Mouse (Mus musculus) megakaryocyte, embryonic 14.5 days (primary cell): ENCODE data around the gene 1700037H04Rik. TPM values are rescaled to one million over a fixed set of nuclear protein-coding genes. Genes with fewer than 3 reads are reported as not detected.
A peak's percentile ranks its signal among the peaks of the same experiment; 100 is the strongest.
"Not testable (repeated sequence)": the region's sequence is repeated elsewhere in the genome, so short reads cannot be mapped to it uniquely, and the experiment has no call there.

Experiments
- H3K27me3 ChIP-seq: replicated peaks from 2 replicates; pipeline ENCODE3; 2012; ENCODE audit warnings: inconsistent platforms
- H3K36me3 ChIP-seq: replicated peaks from 2 replicates; pipeline ENCODE3; 2012; ENCODE audit warnings: low read length, inconsistent platforms, mixed read lengths
- H3K4me1 ChIP-seq: 2 replicates; pipeline ENCODE4 v1.6.1; 2012; ENCODE audit warnings: inconsistent platforms
- H3K4me3 ChIP-seq: replicated peaks from 2 replicates; pipeline ENCODE3; 2012; ENCODE audit warnings: moderate library complexity, mild to moderate bottlenecking, inconsistent platforms
- H3K9me3 ChIP-seq: 2 replicates; pipeline ENCODE4 v1.6.1; 2012; ENCODE audit warnings: inconsistent platforms
- FLI1 ChIP-seq: IDR thresholded peaks from 2 replicates; pipeline ENCODE4 v1.6.1; 2012; ENCODE audit warnings: low read length, inconsistent platforms, mixed read lengths
- GATA1 ChIP-seq: IDR thresholded peaks from 3 replicates; pipeline ENCODE4 v1.6.1; 2012; ENCODE audit warnings: mixed read lengths, low read length, inconsistent platforms, borderline replicate concordance
- polyA plus RNA-seq: library from polyadenylated mRNA; stranded (reverse); fragments of >175 nt; gene quantifications from 2 replicates; pipeline ENCODE4 v1.2.3, GENCODE M21; 2012; ENCODE audit warnings: low replicate concordance; ENCODE audit not compliant: insufficient read depth

1700037H04Rik gene
- polyA plus RNA-seq, 1 experiment: 322 TPM

DNA sequence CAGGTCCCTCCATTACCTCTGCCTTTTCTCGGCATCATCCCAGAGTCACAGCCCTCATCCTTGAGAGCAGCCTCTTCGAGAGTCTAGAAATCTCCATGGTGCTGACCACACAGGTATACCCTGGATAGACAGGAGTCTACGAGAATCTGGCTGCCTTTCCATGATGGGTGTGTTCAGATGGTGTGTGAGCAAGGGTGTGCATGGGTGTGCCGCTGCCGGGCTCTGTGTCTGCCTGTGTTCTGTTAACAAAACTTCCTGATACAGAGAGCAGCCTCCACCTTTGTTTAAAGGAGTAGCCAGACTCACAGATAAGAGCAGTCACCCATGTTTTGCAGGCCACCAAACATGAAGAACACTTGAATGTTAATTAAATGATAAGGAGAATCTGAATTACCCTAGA, 30.0 kb downstream of the 1700037H04Rik start:
- Histone ChIP-seq H3K4me3 (no peak overlapping the region), H3K27me3 (peaks cover 45% of the 10 kb centered on the region), H3K4me1 (peaks cover 61% of the 10 kb centered on the region), H3K9me3 (no peaks in the 10 kb centered on the region), H3K36me3 (peaks cover 4% of the 10 kb centered on the region)
- TF ChIP-seq GATA1 (no peak), FLI1 (no peak)

DNA sequence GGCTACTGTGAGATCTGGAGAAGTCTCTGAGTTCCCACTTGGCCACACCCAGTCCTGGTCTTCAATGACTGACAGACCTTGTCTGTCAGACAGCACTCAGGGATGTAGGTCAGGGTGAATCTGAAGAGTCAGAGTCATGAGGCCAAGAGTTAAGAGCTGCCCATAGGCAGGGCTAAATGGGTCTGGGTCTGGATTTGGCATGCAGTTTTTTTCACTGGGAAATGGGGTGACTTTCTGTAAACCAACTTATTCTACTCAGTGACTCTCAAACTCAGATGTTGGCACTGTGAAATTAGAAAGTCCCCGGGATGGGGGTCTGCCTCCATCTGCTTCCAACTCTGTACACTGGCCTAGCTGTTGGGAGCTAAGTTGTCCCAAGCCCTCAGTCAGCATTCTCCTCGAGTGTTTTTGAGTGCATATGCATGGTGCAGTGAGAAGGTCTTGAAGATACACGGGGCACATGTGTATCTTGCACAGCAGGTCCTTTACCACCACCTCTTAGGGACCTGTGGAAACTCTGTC, 31.2 kb downstream of the 1700037H04Rik start:
- no peak for TF ChIP-seq FLI1
- TF ChIP-seq GATA1: no peak
- no peak overlapping the region for H3K4me3 ChIP-seq
- peaks cover 47% of the 10 kb centered on the region for H3K27me3 ChIP-seq
- H3K4me1 ChIP-seq: peaks cover 61% of the 10 kb centered on the region
- H3K9me3 ChIP-seq: no peaks in the 10 kb centered on the region
- no peaks in the 10 kb centered on the region for H3K36me3 ChIP-seq

DNA sequence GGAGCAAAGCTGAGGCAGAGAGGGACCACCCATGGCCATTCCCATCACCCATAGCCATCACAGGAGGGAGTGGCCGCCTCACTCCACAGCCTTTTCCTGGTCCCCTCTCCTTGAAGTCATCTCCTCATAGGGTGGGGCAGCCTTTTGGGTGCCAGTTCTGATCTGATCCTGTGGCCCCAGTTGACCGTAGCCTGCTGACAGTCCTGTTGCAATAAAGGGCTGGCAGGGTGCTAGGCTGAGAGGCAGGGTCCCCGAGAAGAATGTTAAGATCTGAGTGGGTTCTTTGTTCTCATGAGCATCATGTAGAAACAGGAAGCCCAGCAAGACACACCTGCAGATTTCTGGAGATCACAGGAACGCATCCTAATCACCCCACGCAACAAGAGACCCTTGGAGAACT, 31.7 kb downstream of the 1700037H04Rik start:
- H3K9me3 ChIP-seq: no peaks in the 10 kb centered on the region
- H3K27me3 ChIP-seq: peaks cover 47% of the 10 kb centered on the region
- peaks cover 66% of the 10 kb centered on the region for H3K4me1 ChIP-seq
- peak overlapping the region; percentile 57 for H3K4me3 ChIP-seq
- no peaks in the 10 kb centered on the region for H3K36me3 ChIP-seq
- no peak for TF ChIP-seq GATA1
- TF ChIP-seq FLI1: no peak

DNA sequence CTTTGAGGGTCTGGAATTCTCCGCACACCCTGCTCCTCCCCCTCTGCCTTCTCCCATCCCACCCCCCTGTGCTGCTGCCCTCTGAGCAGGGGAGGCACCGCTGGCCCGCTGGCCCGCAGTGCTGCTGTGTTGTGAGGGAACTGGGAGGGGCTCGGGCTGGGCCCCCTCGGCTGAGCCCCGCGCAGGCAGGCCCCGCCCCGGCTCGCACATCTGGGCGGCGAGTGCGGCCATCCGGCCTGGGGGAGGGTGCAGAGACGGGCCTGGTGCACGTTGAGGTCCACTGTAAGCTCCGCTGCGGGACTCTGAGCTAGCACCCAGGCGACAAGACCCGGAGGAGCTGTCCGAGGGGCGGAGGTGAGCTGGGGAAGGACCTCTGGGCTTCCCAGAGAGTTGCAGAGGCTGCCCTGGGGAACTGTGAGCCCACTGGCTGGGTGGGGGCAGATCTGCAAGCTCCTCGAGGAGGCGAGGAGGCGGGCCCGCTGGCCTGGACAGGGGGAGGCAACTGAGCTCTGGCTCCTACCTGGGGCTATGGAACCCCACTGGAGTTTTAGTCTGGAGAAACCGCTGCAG, 32.6 kb downstream of the 1700037H04Rik start, which contains the start of gene Hspa12b:
Hspa12b (plus strand) TSS at position 120 of the 570 bp plus-strand sequence.
- Histone ChIP-seq H3K4me1 (peaks cover 75% of the 10 kb centered on the region), H3K36me3 (no peaks in the 10 kb centered on the region), H3K9me3 (no peaks in the 10 kb centered on the region), H3K4me3 (peak within 1 kb of the TSS; percentile 89), H3K27me3 (peaks cover 47% of the 10 kb centered on the region)
- TF ChIP-seq GATA1: no peak
- no peak for TF ChIP-seq FLI1

DNA sequence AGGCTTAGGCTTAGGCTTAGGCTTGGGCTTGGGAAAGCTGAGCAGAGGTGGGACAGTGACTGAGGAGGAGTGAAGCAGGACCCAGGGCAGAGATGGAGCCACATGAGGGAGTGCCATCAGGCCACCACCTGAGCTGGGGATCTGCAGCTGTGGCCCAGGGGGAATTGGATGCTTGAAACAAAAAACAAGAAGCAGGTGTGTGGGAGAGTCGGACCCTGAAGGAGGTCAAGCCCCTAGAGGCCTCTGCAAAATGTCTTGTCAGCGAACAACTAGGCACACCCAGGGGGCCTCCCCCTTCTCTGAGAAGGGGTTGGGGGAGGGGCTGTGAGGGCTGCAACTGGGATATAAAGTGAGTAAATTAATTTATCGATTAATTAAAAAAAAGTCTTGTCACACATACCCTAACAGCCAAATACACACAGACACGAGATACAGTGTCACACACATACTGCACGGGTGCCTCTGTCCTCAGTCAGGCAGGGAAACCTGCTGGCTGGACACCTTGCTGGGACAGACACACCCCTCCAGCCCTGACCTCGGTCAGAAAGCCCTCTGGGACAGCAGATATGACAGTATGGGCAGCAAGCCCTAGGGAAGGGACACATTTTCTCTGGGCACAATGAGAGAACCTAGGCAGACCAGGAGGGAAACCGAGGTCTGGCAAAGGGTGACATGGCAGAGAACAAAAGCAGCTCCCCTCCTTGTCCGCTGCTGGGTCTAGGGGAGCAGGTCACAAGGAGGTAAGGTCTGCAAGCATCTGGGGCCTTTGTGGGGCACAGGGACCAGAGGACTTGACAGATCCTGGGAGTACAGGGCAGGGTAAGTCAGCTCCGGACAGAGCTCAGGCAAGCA, 33.7 kb downstream of the 1700037H04Rik start:
- H3K36me3 ChIP-seq: no peaks in the 10 kb centered on the region
- H3K4me1 ChIP-seq: peaks cover 68% of the 10 kb centered on the region
- no peak for TF ChIP-seq FLI1
- no peak for TF ChIP-seq GATA1
- H3K27me3 ChIP-seq: peaks cover 47% of the 10 kb centered on the region
- H3K9me3 ChIP-seq: no peaks in the 10 kb centered on the region
- H3K4me3 ChIP-seq: no peak overlapping the region

DNA sequence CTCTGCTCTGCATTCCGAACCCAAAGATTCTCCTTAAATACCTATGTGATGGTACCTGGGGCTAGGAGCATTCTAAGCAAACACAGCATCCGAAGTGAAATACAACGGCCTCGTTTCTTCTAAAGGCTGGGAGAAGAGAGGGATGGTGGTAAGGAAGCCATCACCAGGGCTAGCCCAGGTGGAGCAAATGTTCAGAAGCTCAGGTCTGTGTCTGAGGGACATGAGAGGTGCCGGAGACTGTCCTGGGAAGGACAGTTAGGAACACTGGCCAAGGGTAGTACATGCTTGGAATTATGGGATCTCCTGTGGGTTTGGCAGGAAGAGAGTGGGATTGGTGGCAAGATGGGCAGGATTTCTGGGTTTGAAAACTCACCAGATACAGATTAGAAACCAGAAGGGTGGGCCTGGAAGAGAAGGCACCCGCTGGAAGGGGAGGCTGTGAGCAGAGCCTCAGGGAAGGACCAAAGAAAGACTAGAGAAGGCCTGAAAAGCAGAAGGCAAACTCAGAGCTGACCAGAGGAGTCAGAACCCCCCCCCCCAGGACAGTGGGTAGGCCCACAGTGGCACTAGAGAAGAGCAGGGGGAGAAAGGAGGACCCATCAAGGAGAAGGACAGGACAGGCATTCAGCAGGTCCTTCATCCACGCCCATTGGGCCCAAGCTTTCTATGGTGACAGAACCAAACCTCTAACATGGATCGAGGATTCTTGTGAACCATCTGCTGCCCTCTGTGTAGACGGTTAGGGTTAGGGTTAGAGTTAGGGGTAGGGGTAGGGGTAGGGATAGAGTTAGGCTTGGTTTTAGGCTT, 34.5 kb downstream of the 1700037H04Rik start:
- no peak overlapping the region for H3K4me3 ChIP-seq
- TF ChIP-seq FLI1 (no peak), GATA1 (no peak)
- no peaks in the 10 kb centered on the region for H3K9me3 ChIP-seq
- H3K36me3 ChIP-seq: no peaks in the 10 kb centered on the region
- peaks cover 68% of the 10 kb centered on the region for H3K4me1 ChIP-seq
- peaks cover 47% of the 10 kb centered on the region for H3K27me3 ChIP-seq

DNA sequence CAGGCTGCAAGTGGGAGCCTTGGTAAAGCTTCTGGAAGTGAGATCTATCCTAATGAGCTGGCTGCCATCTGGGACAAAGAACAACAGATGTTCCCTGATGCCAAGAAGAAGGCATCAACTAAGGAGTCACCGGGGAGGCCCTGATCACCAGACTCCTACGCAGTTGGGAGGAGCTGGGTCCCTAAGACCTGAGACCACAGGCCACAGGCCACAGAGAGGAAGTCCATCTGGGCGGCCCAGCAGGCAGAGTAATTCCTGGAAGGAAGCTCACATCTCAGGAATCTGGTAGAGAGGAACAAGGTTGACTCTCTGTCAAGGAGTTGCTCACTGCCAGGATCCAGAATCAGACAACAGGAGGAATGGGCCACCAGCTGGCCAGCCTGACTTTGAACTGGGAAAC, 35.7 kb downstream of the 1700037H04Rik start:
- H3K36me3 ChIP-seq: no peaks in the 10 kb centered on the region
- peaks cover 73% of the 10 kb centered on the region for H3K4me1 ChIP-seq
- H3K27me3 ChIP-seq: peaks cover 43% of the 10 kb centered on the region
- TF ChIP-seq FLI1 (no peak), GATA1 (no peak)
- no peaks in the 10 kb centered on the region for H3K9me3 ChIP-seq
- peak overlapping the region; percentile 53 for H3K4me3 ChIP-seq

DNA sequence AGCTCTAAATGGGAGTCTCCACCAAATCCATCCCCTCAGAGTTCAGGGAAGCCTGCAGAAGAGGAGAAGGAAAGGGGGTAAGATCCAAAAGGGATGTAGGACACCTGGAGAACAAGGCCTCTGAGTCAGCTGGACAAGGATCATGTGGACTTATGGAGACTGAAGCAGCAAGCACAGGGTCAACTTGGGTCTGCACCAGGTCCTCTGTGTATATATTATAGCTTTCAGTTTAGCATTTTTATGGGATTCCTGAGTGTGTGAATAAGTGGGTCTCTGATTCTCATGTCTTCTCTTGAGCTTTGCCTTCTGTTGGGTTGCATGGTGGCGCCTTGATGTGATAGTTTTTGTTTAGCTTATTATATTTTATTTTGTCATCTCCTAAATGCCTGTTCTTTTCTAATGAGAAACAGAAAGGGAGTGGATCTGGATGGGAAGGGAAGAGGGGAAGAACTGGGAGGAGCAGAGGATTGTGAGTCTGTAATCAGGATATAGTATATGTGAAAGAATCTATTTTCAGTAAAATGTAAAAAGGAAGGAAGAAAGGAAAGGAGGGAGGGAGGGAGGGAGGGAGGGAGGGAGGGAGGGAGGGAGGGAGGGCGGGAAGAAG, 40.8 kb downstream of the 1700037H04Rik start:
- TF ChIP-seq FLI1 (no peak), GATA1 (no peak)
- Histone ChIP-seq H3K4me1 (peaks cover 28% of the 10 kb centered on the region), H3K4me3 (no peak overlapping the region), H3K9me3 (no peaks in the 10 kb centered on the region), H3K36me3 (no peaks in the 10 kb centered on the region), H3K27me3 (no peaks in the 10 kb centered on the region)

DNA sequence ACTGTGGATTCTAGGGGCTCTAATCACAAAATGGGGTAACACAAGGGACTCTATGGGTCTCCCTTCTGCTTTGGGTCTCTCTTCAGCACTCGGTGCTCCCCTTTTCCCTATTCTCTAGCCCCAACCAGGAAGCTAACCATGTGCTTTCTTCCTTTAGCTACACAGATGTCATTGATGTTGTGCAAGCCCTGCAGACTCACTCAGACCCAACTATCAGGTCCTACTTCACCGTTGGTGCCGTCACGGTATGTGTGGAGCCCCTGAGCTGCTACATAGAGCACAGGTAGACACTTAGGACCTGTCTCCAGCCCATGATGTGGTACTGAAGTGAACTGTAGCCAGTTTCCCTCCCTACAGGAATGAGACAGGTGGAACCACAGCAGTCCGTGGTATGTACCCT, 53.9 kb downstream of the 1700037H04Rik start:
- no peaks in the 10 kb centered on the region for H3K9me3 ChIP-seq
- peaks cover 4% of the 10 kb centered on the region for H3K4me1 ChIP-seq
- TF ChIP-seq GATA1 (no peak), FLI1 (no peak)
- H3K27me3 ChIP-seq: peaks cover 19% of the 10 kb centered on the region
- no peaks in the 10 kb centered on the region for H3K36me3 ChIP-seq
- no peak overlapping the region for H3K4me3 ChIP-seq

DNA sequence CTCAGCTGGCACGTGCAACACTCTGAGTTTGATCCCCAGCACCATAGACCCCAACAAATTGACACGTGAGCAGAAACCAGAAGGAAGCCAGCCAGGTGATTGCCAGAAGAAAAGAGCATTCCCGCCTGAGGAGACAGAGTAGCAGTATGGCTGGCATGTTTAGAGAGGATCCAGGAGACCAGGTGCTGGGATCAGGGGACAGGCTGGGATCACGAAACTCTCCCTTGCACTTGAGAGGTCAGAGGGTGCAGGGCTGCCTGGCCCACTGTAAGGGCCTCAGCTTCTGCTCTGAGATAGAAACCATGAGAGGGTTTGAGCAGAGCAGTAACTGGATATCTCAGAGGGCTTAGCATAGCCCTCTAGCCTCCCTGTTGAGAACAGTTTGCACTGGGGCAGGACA, 54.8 kb downstream of the 1700037H04Rik start:
- H3K9me3 ChIP-seq, H3K4me1 ChIP-seq, H3K36me3 ChIP-seq, H3K4me3 ChIP-seq: not testable (repeated sequence)
- peaks cover 17% of the 10 kb centered on the region for H3K27me3 ChIP-seq
